ENCODE assay signal across 20 mouse cellular contexts in genomic region chr1:120236424-120236823, GRCm38 (mm10). TPM values are rescaled to one million over a fixed set of nuclear protein-coding genes. Genes with fewer than 3 reads are reported as not detected.
DNase-seq lines count a peak whose midpoint lies in the region; ATAC-seq and TF ChIP-seq lines count a peak whose summit lies in the region.
"Had no signal": no experiment of that assay in that cellular context is flagged by ENCODE, and none has a peak within 500 bp of the region (broad histone marks: within the 10 kb centered on the region; RNA-seq: fewer than 3 reads in every experiment).

No protein-coding gene starts in this region.

- no peaks in the 10 kb centered on the region for H3K4me1 ChIP-seq in stomach, postnatal 0 days (replicated peaks; ENCODE audit: control insufficient read depth, insufficient read depth)
- no peaks in the 10 kb centered on the region for H3K4me1 ChIP-seq in midbrain, embryonic 15.5 days
- H3K4me1 ChIP-seq in forebrain, embryonic 11.5 days (replicated peaks; ENCODE audit: control insufficient read depth, insufficient read depth, low read length): no peaks in the 10 kb centered on the region
- H3K4me1 ChIP-seq: neural tube, embryonic 13.5 days had no signal

- no peaks in the 10 kb centered on the region for H3K27me3 ChIP-seq in stomach, postnatal 0 days (ENCODE audit: control insufficient read depth, insufficient read depth, low read length)
- no peaks in the 10 kb centered on the region for H3K27me3 ChIP-seq in midbrain, embryonic 15.5 days (replicated peaks)
- no peaks in the 10 kb centered on the region for H3K27me3 ChIP-seq in forebrain, embryonic 11.5 days (ENCODE audit: control insufficient read depth, insufficient read depth, low read length)
- H3K27me3 ChIP-seq: embryonic facial prominence, embryonic 12.5 days; neural tube, embryonic 13.5 days had no signal

- WGBS in stomach, postnatal 0 days: 57% methylated on average over 14 of the region's 14 CpGs
- 91% methylated on average over 14 of the region's 14 CpGs for WGBS in midbrain, embryonic 15.5 days
- 90% methylated on average over 14 of the region's 14 CpGs for WGBS in forebrain, embryonic 11.5 days

- peak; percentile 37 for DNase-seq in layer of hippocampus, adult 9-11 months
- no peak for DNase-seq in layer of hippocampus, adult 9-10 months (ENCODE audit: low spot score)
- peak; percentile 81 for DNase-seq in Muller cell, postnatal 12 days (ENCODE audit: inconsistent ontology term)
- peak; percentile 67 to 71 for DNase-seq in adrenal gland, postnatal 36 days
- no peak for DNase-seq in stomach, postnatal 0 days (ENCODE audit: low spot score)
- no peak for DNase-seq in forebrain, embryonic 11.5 days (ENCODE audit: low spot score)
- DNase-seq: cerebellum, adult 8-10 months; gastrocnemius, postnatal 36 days; heart, postnatal 10 days; kidney, adult 11 months; lung, postnatal 10 days had no signal

- no peak for TF ChIP-seq CTCF in stomach, postnatal 0 days (IDR thresholded peaks at IDR 0.05; ENCODE audit: low read depth)

- no peak overlapping the region for H3K27ac ChIP-seq in stomach, postnatal 0 days (replicated peaks)
- H3K27ac ChIP-seq in midbrain, embryonic 15.5 days: no peak overlapping the region
- H3K27ac ChIP-seq in forebrain, embryonic 11.5 days (ENCODE audit: low read depth, low read length): no peak overlapping the region
- H3K27ac ChIP-seq: embryonic facial prominence, embryonic 12.5 days; heart, embryonic 10.5 days; hindbrain, embryonic 14.5 days; kidney, postnatal 0 days; layer of hippocampus, adult 2 months; neural tube, embryonic 13.5 days had no signal

- no peak overlapping the region for H3K4me3 ChIP-seq in stomach, postnatal 0 days (ENCODE audit: low read depth, low read length)
- H3K4me3 ChIP-seq in midbrain, embryonic 15.5 days: no peak overlapping the region
- no peak overlapping the region for H3K4me3 ChIP-seq in forebrain, embryonic 11.5 days (ENCODE audit: low read depth, low read length)
- H3K4me3 ChIP-seq: embryonic facial prominence, embryonic 12.5 days; heart, embryonic 10.5 days; layer of hippocampus, adult 2 months; megakaryocyte, embryonic 14.5 days; neural tube, embryonic 13.5 days had no signal

- H3K9ac ChIP-seq in stomach, postnatal 0 days (ENCODE audit: low read length): no peak overlapping the region
- no peak overlapping the region for H3K9ac ChIP-seq in midbrain, embryonic 15.5 days
- H3K9ac ChIP-seq in forebrain, embryonic 11.5 days (ENCODE audit: low read length): no peak overlapping the region
- H3K9ac ChIP-seq: embryonic facial prominence, embryonic 12.5 days; hindbrain, embryonic 14.5 days; neural tube, embryonic 13.5 days had no signal

- ATAC-seq in stomach, postnatal 0 days (ENCODE audit: low FRiP score, low TSS enrichment): peak; percentile 43; the same call in 1 of the 2 replicates
- ATAC-seq in midbrain, embryonic 15.5 days (replicated peaks): no peak
- no peak for ATAC-seq in forebrain, embryonic 11.5 days (replicated peaks; ENCODE audit: low FRiP score)
- ATAC-seq: activated CD4-positive, CD25-positive, alpha-beta regulatory T cell, adult 4 months had no signal

- no peak overlapping the region for H3K4me2 ChIP-seq in stomach, postnatal 0 days (replicated peaks; ENCODE audit: low read depth)
- H3K4me2 ChIP-seq in midbrain, embryonic 15.5 days: no peak overlapping the region
- H3K4me2 ChIP-seq in forebrain, embryonic 11.5 days (ENCODE audit: low read depth, low read length, severe bottlenecking): no peak overlapping the region
- H3K4me2 ChIP-seq: embryonic facial prominence, embryonic 12.5 days; hindbrain, embryonic 14.5 days; neural tube, embryonic 13.5 days had no signal

- TF ChIP-seq EP300 in stomach, postnatal 0 days (optimal IDR thresholded peaks at IDR 0.05): no peak

- no peaks in the 10 kb centered on the region for H3K36me3 ChIP-seq in stomach, postnatal 0 days (ENCODE audit: control insufficient read depth, insufficient read depth, low read length)
- no peaks in the 10 kb centered on the region for H3K36me3 ChIP-seq in midbrain, embryonic 15.5 days (replicated peaks)
- H3K36me3 ChIP-seq in forebrain, embryonic 11.5 days (ENCODE audit: control insufficient read depth, insufficient read depth, low read length): no peaks in the 10 kb centered on the region
- H3K36me3 ChIP-seq: embryonic facial prominence, embryonic 12.5 days; neural tube, embryonic 13.5 days had no signal

- no peaks in the 10 kb centered on the region for H3K9me3 ChIP-seq in stomach, postnatal 0 days (ENCODE audit: control insufficient read depth, low read length)
- no peaks in the 10 kb centered on the region for H3K9me3 ChIP-seq in midbrain, embryonic 15.5 days
- no peaks in the 10 kb centered on the region for H3K9me3 ChIP-seq in forebrain, embryonic 11.5 days (ENCODE audit: control insufficient read depth, low read length)
- H3K9me3 ChIP-seq: embryonic facial prominence, embryonic 12.5 days; heart, embryonic 10.5 days; neural tube, embryonic 13.5 days had no signal

RNA-seq across cellular contexts. Expression of gene Steap3, which starts 36.1 kb away (rescaled TPM):
- 10 to 100 TPM; 21.9 to 48.2 TPM for total RNA-seq in adrenal gland, postnatal 36 days (2021)
- 2.8 and 3.2 TPM in 2 replicates for polyA plus RNA-seq in stomach, postnatal 0 days (2015; fragmentation: Nextera tagmentation; extraction: Ambion mirVana)
- polyA plus RNA-seq in midbrain, embryonic 15.5 days (2015; fragmentation: Nextera tagmentation; extraction: Ambion mirVana): 4.1 and 4.9 TPM in 2 replicates
- 2.8 and 3.2 TPM in 2 replicates for polyA plus RNA-seq in forebrain, embryonic 11.5 days (2014; fragmentation: Nextera tagmentation; extraction: Ambion mirVana)
- polyA plus RNA-seq: activated CD4-positive, CD25-positive, alpha-beta regulatory T cell, adult 4 months had no signal

Comparison
In these comparisons a context has a peak if more than half of its experiments do, and no peak if none do; other contexts are left out.
1. DNase-seq: peak in layer of hippocampus, adult 9-11 months (single experiment), Muller cell, postnatal 12 days (single experiment) and adrenal gland, postnatal 36 days (2 of 2); none in layer of hippocampus, adult 9-10 months (single experiment), stomach, postnatal 0 days (single experiment) and forebrain, embryonic 11.5 days (single experiment).